Mouse (Mus musculus) c-Kit-negative CD71-positive TER-119-positive erythroid progenitor cells, embryonic 14.5 days (primary cell): Measurements from ENCODE around the gene Fgfr2.

Experiments used
- DNase-seq: peaks from one replicate; pipeline ENCODE4 v3.0.0-alpha.2; 2013; ENCODE audit warnings: low read depth, low spot score

Fgfr2 gene

DNA sequence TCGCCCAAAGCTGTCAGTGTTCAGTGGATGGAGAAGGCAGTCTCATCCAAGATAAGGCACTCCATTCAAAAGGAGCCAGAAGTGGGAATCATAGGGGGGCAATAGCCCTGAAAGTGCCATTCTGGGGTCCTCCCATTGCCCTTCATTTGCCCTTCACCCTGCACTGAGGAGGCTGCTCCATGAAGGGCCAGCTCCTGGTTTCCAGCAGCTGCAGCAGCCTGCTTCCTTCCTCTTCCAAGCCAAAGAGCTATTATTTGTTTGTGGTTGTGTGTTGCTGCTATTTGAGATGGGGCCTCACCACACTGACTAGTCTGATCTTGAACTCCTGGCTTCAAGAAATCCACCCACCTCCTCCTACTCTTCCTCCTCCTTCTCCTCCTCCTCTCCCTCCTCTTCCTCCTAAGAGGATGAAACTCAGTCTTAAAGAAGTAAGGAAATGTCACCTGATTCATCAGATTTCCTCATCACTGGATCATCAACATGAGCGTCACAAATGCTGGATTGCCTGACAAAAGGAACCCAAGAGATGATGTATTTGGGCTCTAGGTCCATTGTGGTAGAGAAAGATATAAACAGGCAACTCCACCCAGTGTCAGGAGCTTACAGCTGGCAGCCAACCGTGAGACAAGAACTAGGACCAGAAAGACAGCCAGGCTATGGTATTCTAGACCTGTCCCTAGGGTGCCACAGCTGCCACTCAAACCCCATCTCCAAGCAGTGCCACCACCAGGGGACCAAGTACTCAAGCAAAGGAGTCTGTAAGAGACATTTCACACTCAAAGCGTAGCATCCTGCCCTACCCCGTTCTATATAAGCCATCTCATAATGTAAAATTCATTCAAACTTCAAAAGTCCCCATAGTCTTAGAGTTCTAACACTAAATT is 817.4 kb downstream of the Fgfr2 start:
- DNase-seq: no peak

DNA sequence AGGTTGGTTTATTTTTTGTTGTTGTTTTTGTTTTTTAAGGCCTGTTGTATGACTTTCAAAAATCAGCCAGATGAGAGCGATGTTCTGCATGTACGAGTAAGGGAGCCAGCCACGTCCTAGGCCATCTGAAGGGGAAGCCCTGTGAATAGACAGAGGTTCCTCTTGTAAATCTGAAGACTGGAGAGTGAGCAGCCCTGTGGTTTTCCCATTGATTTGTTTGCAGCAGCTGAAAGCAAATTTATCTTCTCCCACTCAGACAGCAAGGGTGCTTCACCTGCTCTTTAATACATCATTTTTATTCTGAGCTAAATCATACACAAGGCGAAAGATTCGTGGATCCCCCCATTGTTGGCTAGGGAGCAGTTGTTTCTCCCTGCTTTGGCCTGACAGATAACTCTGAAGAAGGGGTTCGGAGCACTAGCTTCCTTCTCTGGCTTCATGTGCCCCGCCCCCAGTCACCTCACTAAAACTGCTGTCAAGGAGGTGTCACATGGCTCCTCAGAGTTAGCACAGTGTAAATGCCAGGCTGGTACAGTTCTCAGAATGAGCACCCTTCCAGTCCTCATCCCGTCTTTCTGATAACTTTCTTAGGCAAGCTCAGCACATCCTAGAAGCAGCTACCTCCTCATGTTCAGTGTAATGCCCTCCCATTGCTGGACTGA is 818.6 kb downstream of the Fgfr2 start:
- no peak for DNase-seq

DNA sequence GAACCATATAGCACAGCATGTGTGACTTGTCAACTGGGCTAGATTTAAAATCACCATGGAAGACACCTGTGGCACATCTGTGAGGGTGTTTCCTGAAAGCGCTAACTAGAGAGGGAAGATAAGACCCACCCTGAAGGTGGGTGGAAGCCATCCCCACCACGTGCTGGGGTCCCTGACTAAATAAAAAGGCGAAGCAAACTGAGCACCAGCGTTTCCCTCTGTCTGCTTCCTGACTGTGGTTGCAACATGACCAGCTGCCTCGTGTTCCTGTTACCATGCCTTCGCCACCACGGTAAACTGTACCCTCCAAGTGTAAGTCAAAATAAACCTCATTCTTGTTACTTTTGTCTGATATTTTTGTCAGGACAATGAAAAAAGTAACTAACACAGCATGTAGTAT is 819.2 kb downstream of the Fgfr2 start:
- DNase-seq: no peak

DNA sequence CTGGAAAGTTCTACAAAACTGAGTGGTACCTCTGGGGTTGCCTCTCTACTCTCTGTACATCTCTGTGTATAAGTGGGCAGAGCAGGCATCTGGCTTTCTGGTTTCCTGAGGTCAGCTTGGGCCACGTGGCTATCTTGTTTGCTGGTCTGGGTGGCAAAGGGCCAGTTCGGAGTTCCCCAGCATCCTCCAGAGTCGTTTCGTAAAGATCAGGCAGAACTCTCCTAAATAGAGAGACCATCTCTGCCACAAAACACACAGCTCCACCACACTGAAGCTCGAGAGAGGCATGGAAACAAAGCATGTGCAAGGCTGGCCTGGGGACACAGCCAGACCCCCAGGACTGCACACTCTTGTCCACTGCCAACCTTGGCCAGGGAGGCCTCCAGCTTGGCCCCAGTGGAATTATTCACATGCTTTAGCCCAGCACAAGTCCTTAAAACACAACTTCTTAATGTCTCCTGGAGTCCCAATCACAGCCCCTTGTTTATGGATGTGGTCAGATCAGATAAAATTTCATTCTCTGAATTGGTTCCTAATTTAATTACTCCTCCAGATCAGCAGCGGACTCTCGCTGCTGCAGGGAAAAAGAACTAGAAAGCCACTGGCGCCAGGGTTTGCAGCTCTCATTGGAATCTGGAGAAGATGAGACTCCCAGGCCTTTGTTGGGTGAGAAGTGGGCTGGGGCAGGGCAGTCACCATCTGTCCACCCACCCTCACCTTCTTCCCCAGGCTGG is 820.5 kb downstream of the Fgfr2 start:
- no peak for DNase-seq

DNA sequence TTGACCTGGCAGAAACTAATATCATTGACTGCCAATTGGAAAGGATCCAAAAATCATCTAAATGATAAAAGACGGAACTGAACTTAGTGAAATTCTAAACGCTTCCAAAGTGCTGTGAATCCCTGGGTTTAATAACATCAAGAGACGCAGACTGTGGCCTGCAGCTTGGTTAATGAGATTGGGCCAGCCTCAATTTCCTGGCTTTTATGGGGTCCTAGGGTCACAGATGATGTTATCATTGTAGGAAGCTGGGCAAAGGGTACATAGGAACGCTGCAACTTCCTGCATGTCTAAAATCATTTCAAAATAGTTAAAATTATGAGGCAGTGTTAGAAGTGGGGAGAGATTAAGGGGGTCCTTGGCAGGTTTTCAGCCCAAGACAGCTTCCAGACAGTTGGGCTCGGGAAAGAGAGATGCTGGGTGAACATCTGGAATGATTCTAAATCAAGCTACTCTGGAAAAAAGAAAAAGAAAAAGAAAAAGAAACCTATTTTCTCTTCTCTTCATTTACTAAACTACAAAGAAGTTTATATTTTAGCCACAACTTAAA is 823.4 kb downstream of the Fgfr2 start:
- DNase-seq: no peak

DNA sequence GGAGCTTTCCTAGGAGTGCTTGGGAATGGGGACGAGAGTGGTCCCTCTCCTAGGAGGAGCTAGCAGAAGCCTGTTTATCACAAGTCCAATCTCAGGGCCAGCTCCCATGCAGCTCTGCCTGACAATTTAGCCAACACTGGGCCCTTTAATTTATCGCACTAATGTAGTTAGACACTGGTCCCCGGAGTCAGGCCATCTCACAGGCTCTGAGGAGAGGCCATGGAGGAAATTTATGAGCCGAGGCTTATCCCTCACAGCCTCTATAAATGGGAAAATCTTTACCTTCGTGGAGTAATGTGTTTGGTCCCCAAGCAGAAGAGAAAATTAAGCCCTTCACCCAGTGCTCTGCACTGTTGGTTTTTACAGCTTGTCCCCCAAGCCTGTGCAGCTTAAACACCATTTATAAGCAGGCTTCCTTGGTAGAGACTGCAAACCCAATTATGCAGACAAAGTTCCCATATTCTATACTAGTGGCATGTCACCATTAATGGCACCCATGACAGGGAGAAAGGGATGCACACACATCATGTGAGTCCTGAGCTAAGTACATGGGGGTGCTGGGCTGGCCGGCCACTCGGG is 824.6 kb downstream of the Fgfr2 start:
- DNase-seq: no peak

DNA sequence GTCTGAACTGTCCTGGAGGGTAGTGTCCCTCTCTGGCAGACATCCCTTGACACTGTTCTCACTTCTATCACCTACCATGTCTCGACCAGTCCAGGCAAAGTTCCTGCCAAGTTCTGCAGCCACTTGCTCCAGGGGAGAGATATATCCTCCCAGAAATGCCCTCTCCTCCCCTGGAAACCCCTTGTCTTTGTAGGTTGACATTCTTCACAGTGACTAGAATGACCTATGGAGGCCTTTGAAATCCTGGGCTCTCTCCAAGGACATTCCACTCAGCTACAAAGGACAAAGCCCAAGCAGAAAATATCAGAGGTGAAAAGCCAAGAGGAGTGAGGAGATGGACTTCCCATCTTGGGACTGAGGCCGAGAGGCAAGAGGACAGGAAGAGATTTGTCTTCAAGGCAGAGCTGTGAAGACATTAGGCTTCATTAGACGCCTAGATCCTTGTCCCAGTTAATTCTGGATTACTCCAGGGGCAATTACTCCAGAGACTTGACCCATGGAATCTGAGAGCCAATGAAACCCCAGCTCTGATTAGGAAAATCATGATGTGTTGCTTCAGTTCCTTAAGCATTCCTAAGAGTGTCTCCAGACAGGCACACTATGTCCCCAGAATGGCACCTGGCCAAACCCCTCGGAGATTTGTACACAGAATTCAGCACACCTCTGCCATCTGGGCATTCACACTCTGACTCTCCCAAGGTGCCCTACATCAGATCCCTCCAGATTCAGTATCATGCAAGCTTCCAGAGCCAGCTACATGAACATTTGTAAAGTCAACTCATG is 826.3 kb downstream of the Fgfr2 start:
- no peak for DNase-seq

DNA sequence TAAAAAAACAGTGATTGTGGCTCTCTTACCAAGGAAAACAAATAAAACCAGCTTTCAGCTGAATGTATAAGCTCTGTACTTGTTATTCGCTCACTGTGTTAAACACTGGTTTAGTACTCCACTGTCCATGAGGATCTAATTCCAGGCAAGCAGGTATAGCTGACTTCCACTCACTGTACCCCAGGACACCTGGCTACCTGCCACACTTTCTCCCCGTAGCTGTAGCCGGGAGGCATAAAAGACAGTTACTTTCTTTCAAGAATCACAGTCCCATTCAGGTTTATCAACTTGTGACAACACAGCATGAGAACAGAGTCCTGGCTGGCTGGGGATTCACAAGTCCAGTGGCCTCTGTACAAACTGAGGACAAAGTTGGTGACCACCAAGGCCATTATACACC is 827.0 kb downstream of the Fgfr2 start:
- no peak for DNase-seq

DNA sequence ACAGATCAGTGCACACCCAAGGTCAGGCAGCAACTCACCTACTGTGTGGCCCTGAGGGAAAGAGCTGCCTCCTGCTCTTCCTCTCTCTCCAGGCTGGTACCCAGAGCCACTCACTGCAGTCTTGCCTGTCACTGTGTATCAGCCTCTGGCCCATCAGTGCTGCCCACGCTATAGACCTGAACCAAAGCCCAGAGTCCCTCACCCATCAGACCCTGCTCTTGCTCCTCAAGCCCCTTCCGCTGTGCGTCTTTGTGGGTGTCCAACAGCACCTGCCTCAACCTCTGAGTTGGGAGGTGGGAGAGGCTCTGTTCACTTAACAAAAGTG is 835.8 kb downstream of the Fgfr2 start:
- no peak for DNase-seq

DNA sequence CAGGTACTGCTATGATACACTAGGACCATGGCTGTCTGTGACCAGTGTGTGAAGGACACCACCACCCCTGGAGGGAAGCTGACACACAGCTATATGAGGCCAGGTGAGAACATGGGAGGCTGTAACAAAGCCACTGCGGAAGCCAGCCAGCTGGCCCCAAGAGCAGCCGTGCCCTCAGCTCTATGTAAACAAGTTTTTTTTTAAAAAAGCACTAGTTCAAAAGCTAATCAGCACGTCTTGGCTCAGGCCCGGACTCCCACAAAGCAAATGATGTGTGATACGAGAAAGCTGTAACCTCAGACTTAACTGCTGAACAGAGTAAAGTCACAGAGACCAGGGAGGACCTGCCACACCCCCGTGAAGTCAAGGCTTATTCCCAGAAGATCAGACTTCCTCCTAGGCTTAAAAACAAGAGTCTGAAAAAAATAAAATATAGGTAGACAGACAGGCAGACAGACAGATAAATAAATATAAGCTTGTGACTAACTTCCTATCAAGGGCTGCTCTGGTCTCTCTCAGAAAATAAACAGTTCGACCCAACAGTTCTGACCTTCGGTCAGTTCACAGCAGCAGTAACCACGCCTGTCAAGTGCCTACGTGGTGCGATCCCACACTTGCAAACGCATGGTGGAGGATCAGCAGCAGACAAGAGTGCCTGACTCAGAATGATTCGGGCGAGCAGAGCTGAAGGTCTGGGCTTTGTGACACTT is 836.4 kb downstream of the Fgfr2 start:
- no peak for DNase-seq

DNA sequence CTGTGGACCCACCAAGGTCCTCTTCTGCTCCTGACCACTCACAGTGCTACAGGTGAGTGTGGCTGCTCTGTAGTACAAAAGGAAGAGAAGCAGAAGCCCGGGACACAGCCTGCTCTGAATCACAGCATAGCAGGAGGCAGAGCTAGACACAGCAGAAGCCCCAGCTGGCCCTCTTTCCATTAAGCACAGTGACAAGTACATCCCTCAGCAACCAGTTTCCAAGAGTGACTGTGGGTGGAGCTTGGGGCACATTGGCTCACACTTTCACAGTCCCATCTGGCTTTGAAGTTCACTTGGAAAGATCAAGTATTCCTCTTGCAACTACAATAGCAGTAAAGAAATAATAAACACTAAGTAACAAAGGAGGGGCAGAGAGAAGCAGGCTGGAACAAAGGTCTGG is 838.4 kb downstream of the Fgfr2 start:
- DNase-seq: no peak

DNA sequence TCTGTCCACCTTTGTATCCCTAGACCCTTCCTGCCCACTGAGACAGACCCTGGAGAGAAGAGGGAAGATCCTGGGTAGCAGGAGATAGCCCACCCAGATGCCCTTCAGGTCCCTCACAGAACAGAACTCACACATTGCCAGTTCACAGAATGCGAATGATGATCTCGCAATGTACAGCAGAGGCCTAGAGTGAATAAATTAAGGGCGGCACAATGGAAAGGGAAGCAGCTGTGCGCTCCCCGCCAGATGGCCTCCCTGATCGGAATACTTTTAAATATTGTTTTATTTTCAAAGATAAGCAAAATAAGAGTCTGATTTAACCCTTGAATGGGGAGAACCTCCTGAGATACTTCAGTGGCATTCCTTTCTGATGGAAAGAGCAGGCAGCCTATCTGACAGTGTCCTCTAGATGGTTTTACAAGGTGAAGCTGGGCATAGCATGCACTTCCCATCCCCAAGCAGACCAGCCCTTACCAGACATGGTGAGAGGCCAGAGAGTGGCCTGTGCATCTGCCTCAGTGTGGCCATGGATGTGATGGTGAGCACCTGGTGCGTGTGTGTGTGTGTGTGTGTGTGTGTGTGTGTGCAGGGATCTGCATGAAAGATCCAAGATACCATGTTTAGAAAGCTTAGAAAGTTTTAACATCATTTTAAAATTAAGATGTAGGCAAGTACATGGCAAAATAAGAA is 839.0 kb downstream of the Fgfr2 start:
- DNase-seq: no peak

DNA sequence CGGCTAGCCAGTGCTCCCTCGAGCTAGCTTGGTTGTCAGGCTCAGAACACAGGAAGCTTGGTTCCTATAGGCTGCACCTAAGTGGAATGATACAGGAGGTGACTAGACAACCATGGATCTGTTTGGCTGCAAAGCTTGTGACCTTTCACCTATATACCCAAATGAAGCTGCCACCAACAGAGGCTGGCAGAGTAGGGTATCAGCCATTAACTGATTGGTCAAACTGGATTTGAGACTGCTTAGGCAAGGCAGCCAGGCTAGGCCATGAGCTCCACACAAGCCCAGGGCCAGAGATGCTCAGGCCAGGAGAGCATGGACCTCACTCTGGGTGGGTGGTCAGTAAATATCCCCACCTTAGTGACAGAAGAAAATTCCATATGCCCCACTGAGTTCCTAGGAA is 840.6 kb downstream of the Fgfr2 start:
- DNase-seq: no peak

DNA sequence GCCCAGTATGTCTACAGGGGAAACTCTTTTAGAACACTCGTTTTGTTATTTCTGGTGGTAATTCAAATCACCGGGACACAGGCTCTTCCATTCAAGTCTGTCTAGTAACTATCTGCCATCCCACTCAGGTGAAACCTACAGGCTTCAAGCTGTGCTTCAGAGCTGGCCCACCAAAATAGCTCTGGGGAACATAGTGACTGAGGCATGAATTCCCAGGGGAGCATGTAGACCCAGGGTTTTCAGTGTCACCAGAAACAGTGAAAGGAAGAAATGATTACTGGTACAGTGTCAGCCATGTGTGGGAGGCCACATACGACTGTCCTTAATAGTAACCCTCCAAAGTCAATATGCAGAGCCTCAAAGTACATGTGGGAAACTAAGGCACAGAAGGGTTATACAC is 841.0 kb downstream of the Fgfr2 start:
- no peak for DNase-seq

DNA sequence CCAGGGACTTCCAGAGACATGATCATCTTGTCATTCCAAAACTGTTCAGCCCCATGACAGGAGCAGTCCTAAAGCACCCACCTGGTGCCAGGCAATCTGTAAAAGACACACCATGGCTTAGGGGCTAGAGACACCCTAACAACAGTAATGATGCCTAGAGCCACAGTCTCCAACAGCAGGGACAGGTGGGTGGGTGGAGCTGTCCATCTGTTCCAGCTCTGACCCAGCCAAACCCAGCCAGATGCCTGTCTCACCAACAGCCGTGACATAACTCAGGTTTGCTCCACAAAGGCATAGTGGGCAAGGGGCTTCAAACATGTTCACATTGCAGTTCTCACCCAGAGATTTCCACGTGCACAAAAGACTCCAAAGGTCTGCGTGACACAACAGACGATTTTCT is 841.4 kb downstream of the Fgfr2 start:
- no peak for DNase-seq

DNA sequence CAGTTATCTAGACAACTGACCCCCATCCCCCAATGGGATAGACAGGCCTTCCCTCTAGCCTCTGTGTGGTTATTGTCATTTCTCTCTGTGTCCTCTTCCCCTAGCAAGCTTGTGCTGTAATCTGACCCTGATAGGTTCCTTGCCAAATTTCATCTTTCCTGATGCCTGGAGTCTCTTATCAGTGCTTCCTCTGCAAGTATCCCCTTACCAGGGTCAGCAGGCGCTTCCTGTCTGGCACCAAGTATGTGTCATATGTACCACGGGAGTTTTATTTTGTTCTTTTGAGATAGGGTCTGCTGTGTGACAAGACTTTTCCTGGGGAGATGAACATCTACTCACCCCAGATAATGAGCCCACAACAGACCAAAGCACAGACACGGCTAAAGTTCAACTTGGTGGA is 844.5 kb downstream of the Fgfr2 start:
- no peak for DNase-seq

DNA sequence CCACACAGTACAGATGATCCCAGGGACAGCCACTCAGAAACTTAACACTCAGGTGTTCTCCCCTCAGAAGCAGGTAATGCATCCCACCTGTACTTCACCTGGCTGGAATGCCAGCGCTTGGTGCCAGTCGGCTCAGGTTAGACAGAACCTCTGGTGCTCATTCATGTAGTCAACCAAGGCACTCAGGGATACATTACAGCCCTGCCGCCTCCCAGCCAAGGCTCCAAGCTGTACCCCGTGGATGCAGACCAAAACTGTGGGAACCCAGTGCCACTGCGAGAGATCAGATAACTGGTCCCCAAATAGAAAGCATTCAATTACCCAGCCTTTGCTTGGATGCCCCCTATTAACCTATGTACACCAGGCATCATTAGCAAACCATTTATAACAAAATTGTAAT is 846.9 kb downstream of the Fgfr2 start:
- no peak for DNase-seq

DNA sequence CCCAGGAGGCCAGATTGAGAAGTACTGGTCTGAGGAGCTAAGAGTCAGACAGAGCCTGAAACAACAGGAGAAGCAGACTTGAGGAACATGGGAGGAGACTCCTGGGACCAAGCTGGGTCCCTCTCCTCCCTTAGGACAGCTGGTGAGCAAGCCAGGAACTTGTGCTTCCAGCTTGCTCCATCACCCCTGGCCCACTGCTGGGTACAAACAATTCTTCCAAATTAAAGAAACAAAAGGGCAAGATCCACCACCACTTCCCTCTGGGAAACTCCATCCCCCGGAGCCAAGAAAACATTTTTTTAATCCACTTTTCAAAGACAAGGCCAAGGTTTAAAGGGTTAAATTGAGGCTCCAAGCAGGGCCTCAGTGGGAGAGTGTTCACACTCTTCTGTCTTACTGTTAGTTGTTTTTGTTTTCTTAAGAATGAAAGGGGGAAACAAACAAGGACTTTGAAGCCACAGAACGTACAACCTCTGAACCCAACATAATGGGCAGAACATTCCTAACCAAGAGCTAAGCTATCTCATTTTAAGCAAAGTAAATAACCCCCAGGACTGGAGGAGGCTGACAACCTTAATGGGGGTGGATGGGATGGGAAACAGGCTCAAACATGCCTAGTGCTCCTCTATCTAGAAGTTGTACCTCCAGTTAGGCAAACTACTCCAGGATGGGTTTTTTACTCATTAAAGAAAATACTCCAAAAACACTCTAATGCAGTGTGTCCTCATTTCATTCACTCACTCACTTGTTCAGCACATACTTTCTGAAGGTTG is 849.2 kb downstream of the Fgfr2 start:
- DNase-seq: no peak

DNA sequence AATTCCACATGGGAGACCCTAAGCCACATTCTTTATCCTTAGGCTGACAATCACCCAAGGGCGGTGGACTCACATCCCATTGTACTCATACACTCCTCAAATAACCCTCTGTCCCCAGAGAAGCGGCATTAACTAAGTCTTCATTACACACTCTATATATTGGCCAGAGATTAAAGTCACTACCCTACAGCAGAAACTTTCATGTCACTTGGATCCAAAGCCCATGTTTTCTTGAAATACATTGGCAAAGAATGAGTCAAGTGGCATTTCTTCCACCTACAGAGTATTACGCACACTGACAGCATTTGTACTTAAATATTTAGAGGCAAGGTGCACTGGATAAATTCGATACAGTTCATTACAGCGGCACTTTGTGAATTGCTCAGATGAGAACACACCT is 850.2 kb downstream of the Fgfr2 start:
- DNase-seq: no peak
